Mouse (Mus musculus) cerebellum, adult 2 months (tissue): ENCODE measurements at regions not wholly inside any gene's neighbourhood (a gene's known extent, or its start where the extent isn't known, plus 50 kb on each side); places are given as distances from the start of the nearest gene placed in this dataset.

Source experiments
- DNase-seq, 2 experiments: peaks; one replicate each; pipeline ENCODE4 v3.0.0; 2021
- H3K27ac ChIP-seq: fragments of 200-500 bp; 2 replicates; pipeline ENCODE4 v1.5.1; 2012; ENCODE audit warnings: low read length, control low read depth, inconsistent platforms; ENCODE audit not compliant: insufficient read depth
- H3K27me3 ChIP-seq: fragments of 200-500 bp; 2 replicates; pipeline ENCODE4 v1.6.1; 2012; ENCODE audit warnings: inconsistent platforms, mild to moderate bottlenecking, low read length, moderate library complexity; ENCODE audit not compliant: control insufficient read depth, insufficient read depth
- H3K4me1 ChIP-seq: fragments of 200-500 bp; 2 replicates; pipeline ENCODE4 v1.6.1; 2011; ENCODE audit warnings: low read length; ENCODE audit not compliant: control insufficient read depth, insufficient read depth
- H3K4me3 ChIP-seq: fragments of 200-500 bp; replicated peaks from 2 replicates; pipeline ENCODE3; 2011; ENCODE audit warnings: mild to moderate bottlenecking, low read depth, low read length, control low read depth; ENCODE audit not compliant: insufficient read depth
- CTCF ChIP-seq: fragments of 200-500 bp; IDR thresholded peaks from 2 replicates; pipeline ENCODE4 v1.5.1; 2011; ENCODE audit warnings: low read depth, mild to moderate bottlenecking, control low read depth, low read length, moderate library complexity, borderline replicate concordance; ENCODE audit not compliant: insufficient read depth
- POLR2A ChIP-seq: fragments of 200-500 bp; IDR thresholded peaks from 2 replicates; pipeline ENCODE4 v1.6.1; 2011; ENCODE audit warnings: low read length, control low read depth, borderline replicate concordance; ENCODE audit not compliant: insufficient read depth
- WGBS: fragments of 180-500 bp; shearing (Covaris S2); methylation state at CpG from one replicate; pipeline ENCODE4 v1.1.7; 2018; 5-methylcytosine and 5-hydroxymethylcytosine counted together

DNA sequence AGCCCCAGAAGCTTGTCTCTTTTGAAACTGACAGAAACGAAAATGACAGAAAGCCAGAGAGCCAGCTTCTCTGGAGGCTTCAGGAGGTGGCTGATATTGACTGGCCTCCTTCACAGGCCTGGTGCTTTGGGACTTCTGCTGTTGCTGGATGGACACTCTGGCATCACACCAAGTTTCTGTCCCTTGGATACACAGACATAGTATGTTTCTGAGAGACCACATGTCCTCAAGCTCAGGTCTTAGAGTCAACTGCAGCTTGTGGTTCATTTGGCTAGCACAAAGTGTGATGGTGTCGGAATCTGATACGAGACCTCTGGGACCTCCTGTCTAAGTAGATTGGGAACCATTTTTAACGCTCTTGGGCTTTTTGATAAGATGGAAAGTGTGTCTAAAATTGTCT, 502.0 kb downstream of the Sqor start:
- WGBS = 30% methylated on average over 4 of the region's 4 CpGs
- Histone ChIP-seq H3K27me3 (no peaks in the 10 kb centered on the region), H3K27ac (no peak overlapping the region), H3K4me1 (no peaks in the 10 kb centered on the region), H3K4me3 (no peak overlapping the region)
- DNase-seq = no peak
- TF ChIP-seq POLR2A = no peak
- TF ChIP-seq CTCF = no peak

DNA sequence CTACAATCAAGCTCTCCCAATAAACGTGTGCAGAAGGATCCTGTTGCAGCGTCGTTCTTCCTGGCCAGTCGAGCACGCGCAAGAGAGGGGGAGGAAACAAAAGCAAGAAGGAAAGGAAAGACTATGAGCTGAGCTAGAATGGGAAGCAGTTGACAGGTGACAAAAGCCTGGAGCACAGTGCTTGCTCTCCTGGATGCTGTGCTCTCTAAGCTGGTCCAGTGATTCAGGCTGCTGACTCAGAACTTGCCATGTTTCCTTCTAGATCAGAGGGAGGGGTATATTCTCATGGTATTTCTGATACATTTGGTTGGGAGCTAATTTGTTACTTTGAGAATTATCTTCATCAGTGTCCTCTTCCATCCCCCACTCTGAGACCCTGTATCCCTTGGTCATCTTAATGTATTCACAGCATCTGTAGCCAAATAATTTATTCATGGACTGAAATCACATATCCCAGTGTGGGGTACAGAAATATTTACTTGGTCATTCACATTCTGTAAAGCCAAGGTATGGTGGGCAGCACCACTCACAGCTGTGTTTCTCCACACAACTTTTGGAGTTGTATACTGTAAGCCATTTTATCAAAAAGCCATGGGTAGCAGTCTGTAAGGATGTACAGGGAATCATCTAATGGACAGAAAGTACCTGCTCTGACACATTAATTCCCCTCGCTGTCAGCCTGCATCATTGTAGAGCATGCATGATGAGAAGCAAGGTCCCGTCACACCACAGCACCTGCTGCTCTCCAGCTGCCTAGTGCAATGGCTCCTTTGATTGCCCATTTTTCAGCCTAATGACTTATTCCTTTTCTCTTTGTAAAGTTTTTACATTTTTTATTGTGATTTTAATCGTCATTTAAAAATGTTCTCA, 510.1 kb downstream of the Sqor start:
- Histone ChIP-seq H3K4me3 (no peak overlapping the region), H3K27me3 (no peaks in the 10 kb centered on the region; the same call in 1 of the 2 replicates), H3K4me1 (no peaks in the 10 kb centered on the region), H3K27ac (no peak overlapping the region)
- WGBS = 35% methylated on average over 9 of the region's 9 CpGs
- no peak for TF ChIP-seq POLR2A
- no peak for TF ChIP-seq CTCF
- DNase-seq = no peak

DNA sequence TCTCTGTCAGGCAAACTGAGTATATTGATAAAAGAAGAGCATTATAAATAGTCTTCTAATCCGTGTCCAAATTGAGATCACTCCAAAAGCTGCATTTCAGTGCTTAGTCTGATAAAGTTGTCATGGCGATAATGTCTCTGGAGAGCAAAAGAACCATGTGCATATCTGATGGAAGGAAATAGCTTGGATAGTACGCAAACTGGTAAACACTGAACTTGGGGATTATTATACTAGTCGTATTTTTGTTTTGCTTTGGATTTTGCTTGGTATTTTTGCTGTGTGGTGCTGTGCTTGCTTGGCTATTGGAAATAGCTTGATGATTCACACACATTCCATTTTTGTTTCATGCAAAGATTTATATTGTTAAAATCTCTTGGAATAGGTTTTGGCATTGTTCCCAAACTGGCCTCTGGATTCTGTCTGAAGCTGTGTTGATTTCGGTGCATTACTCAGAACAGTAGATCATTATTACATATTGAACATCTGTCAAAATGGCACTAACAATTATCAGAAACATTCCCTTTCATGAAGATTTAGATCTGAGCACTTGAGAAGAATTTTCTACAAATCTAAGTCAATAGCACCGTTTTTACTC, 510.8 kb downstream of the Sqor start:
- no peak overlapping the region for H3K27ac ChIP-seq
- WGBS = 19% methylated on average over 6 of the region's 6 CpGs
- no peak for TF ChIP-seq CTCF
- no peak for TF ChIP-seq POLR2A
- no peaks in the 10 kb centered on the region; the same call in 1 of the 2 replicates for H3K27me3 ChIP-seq
- no peak overlapping the region for H3K4me3 ChIP-seq
- H3K4me1 ChIP-seq = no peaks in the 10 kb centered on the region
- DNase-seq = no peak

DNA sequence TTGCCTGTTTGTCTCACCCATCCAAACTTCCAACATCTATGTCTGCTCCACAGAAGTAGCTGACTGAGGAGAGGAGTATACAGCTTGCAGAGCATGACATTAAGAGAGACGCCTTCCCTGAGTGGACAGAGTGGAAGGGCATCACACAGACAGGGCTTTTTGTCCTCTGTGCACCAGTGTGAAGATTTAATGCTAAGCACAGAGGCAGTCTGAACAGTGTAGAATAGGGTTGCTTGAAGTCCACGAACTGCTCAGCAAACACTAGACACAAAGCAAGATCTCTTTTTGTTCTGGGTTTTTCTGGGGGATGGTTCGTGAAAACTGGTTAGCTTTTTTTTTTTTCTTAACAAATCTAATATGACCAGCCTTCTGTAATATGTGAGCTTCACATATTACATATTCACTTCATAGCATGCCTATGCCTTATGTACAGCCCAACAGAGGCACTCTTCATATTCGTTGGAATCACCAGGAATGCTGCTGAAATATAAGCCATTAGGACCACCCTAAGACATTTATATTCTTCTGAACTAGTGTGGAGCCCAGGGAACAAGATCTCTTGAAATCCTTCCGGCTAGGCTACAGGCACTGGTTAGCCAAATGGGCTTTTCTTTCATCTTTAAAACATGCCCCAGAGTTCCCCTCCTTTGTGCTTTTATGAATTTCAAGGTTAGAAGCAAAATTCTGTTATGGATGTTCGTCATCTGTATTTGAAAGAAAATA, 546.7 kb downstream of the Sqor start:
- H3K4me1 ChIP-seq = no peaks in the 10 kb centered on the region
- no peak for DNase-seq
- no peak overlapping the region for H3K4me3 ChIP-seq
- 74% methylated on average over 6 of the region's 6 CpGs for WGBS
- no peaks in the 10 kb centered on the region for H3K27me3 ChIP-seq
- TF ChIP-seq POLR2A = no peak
- TF ChIP-seq CTCF = no peak
- no peak overlapping the region for H3K27ac ChIP-seq

DNA sequence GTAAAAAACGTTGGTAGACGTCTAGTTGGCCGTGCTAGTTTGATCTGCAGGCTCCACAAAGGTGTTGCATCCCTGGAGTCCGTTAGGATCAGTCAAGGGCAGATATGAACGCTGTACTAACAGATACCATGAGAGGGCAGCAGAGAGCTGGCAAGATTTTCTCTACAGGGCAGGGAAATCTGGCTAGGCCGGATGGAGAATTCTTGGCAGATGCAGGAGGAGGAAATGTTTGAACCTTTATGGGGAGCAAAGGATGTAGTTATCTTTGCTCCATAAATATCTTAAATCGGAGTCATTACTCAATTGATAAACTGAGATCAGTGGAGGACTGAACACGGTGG, 547.2 kb downstream of the Sqor start:
- Histone ChIP-seq H3K27me3 (no peaks in the 10 kb centered on the region), H3K27ac (no peak overlapping the region), H3K4me3 (no peak overlapping the region), H3K4me1 (no peaks in the 10 kb centered on the region)
- TF ChIP-seq CTCF (peak; percentile 70), POLR2A (no peak)
- 10% methylated on average over 8 of the region's 8 CpGs for WGBS
- peak; percentile 63 to 71 for DNase-seq

DNA sequence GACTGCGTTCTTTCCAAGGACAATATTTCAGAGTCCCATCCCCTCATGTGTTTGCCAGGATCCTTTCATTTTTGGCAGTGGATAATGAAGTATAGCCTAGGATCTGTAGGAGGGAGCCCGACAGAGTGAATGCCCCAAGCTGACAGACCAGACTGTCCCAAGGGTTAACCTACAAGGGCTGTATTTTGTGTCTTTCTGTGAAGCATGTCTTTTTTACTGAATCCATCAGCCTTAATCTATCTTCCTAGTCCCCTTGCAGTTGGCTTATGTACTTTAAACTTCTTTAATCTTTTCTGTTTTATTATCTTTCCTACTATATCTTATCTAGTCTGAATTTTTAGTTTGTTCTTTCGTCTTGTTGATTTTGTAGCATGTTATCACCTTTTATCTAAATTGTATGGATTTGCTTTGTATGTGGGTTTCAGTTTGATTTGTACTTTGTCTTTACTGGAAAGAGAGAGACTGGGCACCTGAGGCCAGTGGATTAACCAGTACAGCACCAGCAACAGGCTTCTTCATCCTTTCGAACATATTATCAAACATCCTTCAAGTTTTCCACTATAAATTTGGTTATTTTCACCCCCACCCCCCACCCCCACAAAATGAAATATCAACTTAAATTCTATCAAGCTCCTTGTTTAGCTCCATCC, 555.5 kb downstream of the Sqor start:
- 65% methylated on average over 4 of the region's 4 CpGs for WGBS
- Histone ChIP-seq H3K27me3 (no peaks in the 10 kb centered on the region), H3K4me1 (no peaks in the 10 kb centered on the region), H3K27ac (no peak overlapping the region), H3K4me3 (no peak overlapping the region)
- no peak for TF ChIP-seq CTCF
- no peak for DNase-seq

DNA sequence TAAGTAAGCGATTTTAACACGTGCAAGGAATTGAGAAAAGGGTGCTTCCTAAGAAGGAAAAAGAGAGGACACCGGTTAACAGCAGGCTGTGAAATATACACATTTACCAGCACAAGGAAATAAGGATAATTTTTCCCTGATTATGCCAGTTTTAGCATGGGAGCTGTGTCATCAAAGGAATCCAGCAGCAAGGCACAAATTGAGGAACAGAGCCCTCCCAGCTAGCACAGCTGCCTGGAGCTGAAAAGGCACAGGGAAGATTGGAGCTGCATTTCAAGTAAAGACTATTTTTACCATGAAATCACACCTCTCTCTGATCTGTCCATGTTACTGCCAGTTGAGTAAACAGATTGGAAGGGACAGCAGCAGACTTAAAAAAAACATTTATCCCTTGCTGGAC, 558.7 kb downstream of the Sqor start:
- Histone ChIP-seq H3K27ac (no peak overlapping the region), H3K4me3 (no peak overlapping the region), H3K4me1 (no peaks in the 10 kb centered on the region), H3K27me3 (no peaks in the 10 kb centered on the region)
- no peak for DNase-seq
- TF ChIP-seq CTCF (no peak), POLR2A (no peak)
- WGBS = 81% methylated on average over 3 of the region's 3 CpGs
